Mouse (Mus musculus) intestine, postnatal 0 days (tissue): ENCODE results near the gene Txn2. TPM values are rescaled to one million over a fixed set of nuclear protein-coding genes. Genes with fewer than 3 reads are reported as not detected.
A peak's percentile ranks its signal among the peaks of the same experiment; 100 is the strongest.

ENCODE experiments used
- ATAC-seq: fragments of 200-750 bp; cut with Nextera tagmentation; 2 replicates; pipeline ENCODE4 v1.8.0; 2017; ENCODE audit warnings: mild to moderate bottlenecking, moderate TSS enrichment, moderate library complexity
- H3K27ac ChIP-seq: fragments of 300-500 bp; sonication (generic); 2 replicates; pipeline ENCODE4 v1.5.1; 2014; ENCODE audit warnings: mild to moderate bottlenecking, low read depth, low read length, moderate library complexity
- H3K27me3 ChIP-seq: fragments of 300-500 bp; sonication (generic); replicated peaks from 2 replicates; pipeline ENCODE4 v1.6.1; 2014; ENCODE audit warnings: low read length, mixed read lengths; ENCODE audit not compliant: control insufficient read depth, insufficient read depth
- H3K36me3 ChIP-seq: fragments of 300-500 bp; sonication (generic); 2 replicates; pipeline ENCODE4 v1.6.1; 2014; ENCODE audit warnings: mild to moderate bottlenecking, moderate library complexity; ENCODE audit not compliant: control insufficient read depth, insufficient read depth
- H3K4me1 ChIP-seq: fragments of 300-500 bp; sonication (generic); replicated peaks from 2 replicates; pipeline ENCODE4 v1.6.1; 2014; ENCODE audit warnings: antibody characterized with exemption, low read length, mixed read lengths; ENCODE audit not compliant: control insufficient read depth, insufficient read depth
- H3K4me2 ChIP-seq: fragments of 300-500 bp; sonication (generic); replicated peaks from 2 replicates; pipeline ENCODE4 v1.6.1; 2014; ENCODE audit warnings: low read depth, mild to moderate bottlenecking, moderate library complexity
- H3K4me3 ChIP-seq: fragments of 300-500 bp; sonication (generic); 2 replicates; pipeline ENCODE4 v1.5.1; 2014; ENCODE audit warnings: low read depth, low read length
- H3K9ac ChIP-seq: fragments of 300-500 bp; sonication (generic); 2 replicates; pipeline ENCODE4 v1.6.1; 2014; ENCODE audit warnings: mild to moderate bottlenecking, low read depth, low read length
- H3K9me3 ChIP-seq: fragments of 300-500 bp; sonication (generic); 2 replicates; pipeline ENCODE4 v1.6.1; 2016; ENCODE audit warnings: mixed run types; ENCODE audit not compliant: control insufficient read depth
- CTCF ChIP-seq: sonication (generic); IDR thresholded peaks from 2 replicates; pipeline ENCODE4 v1.5.1; 2016; ENCODE audit warnings: low read depth, mild to moderate bottlenecking, control low read depth, antibody characterized with exemption, moderate library complexity
- WGBS: fragments of 180-500 bp; shearing (Covaris S2); extraction: QIAGEN DNeasy Blood & Tissue Kit; methylation state at CpG from one replicate; pipeline ENCODE4 v1.1.7; 2014; 5-methylcytosine and 5-hydroxymethylcytosine counted together
- polyA plus RNA-seq: library from polyadenylated mRNA; unstranded; fragments of >200 nt; fragmentation: Nextera tagmentation; extraction: Ambion mirVana; gene quantifications from 2 replicates; pipeline ENCODE4 v1.2.1, GENCODE M21; 2015

Gene Txn2
- polyA plus RNA-seq, 1 experiment from 2014 or later: 173 TPM

DNA sequence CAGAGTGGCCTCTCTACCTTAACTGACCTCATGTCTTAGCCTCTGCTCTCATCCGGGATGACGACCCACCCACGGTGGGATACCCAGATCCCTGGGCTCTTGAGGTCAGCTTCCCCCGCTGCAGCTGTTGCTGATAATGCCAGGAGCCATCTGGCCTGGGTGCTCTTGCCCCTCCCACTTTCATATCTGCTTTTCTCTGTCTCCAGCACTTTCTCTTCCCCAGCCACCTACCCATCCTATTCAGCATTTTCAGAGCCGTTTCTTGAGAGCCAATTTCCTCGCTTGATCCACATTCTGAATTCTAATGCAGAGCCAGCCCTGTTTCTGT is 2.8 kb upstream of the Txn2 start:
- no peak for ATAC-seq
- no peaks in the 10 kb centered on the region for H3K9me3 ChIP-seq
- 54% methylated on average over 6 of the region's 6 CpGs for WGBS
- no peak overlapping the region for H3K27ac ChIP-seq
- no peak for TF ChIP-seq CTCF
- H3K36me3 ChIP-seq: peaks cover 4% of the 10 kb centered on the region
- no peaks in the 10 kb centered on the region; the same call in 1 of the 2 replicates for H3K27me3 ChIP-seq
- H3K4me1 ChIP-seq: no peaks in the 10 kb centered on the region
- no peak overlapping the region for H3K4me2 ChIP-seq
- no peak overlapping the region for H3K9ac ChIP-seq
- no peak overlapping the region for H3K4me3 ChIP-seq

DNA sequence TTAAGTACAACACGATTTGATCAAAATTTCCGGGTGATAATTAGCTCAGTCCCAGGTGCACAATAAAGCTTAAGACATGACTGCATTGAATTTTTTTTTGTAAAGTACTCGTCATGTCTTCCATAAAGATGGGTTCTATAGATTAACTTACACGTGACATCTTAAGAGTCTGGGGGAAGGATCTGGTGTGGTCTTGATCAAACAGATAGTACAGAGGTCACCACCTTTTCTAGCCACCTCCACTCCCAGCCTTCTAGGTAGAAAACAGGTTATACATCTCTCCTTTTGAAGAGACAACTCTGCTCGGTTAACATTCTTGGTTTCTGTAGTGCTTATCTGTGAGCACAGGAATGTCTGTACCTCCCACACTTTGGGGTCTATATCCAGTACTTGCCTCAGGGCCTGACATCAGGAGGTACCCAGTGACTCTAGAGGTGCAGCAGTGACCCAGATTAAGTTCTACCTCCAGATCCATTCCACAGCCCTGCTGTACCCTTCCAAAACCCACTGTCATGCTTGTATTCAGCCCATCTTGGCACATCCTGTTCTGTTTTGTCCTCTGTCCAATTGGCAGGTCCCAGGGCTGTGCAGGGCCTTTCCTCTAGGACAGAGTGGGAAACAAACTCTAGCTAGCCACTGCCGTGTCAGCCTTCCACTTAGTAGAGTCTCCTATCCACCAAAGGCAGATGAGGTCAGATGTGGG is 2.3 kb upstream of the Txn2 start:
- Histone ChIP-seq H3K27me3 (no peaks in the 10 kb centered on the region), H3K4me3 (no peak overlapping the region)
- no peak for ATAC-seq

DNA sequence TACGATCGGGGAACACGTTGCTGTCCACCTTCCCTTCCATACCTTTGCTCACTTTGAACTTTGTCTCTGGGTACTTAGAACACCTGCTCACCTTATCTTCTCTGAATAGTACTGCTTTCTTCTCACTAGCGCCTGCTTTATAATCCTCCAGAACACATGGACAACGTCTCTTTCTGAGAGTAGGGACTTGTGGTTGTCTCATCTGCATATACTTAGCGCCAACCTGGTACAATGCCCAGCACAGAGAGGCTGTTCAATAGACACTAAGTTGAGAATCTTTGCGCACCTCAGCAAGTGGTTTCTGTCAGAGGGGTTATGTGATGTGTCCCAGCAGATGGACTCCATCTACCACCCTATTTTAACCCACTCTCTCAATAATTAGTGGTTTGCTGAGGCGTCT is 998 bp upstream of the Txn2 start:
- 22% methylated on average over 8 of the region's 8 CpGs for WGBS
- Histone ChIP-seq H3K9me3 (no peaks in the 10 kb centered on the region), H3K4me1 (no peaks in the 10 kb centered on the region), H3K36me3 (peaks cover 15% of the 10 kb centered on the region), H3K9ac (peak overlapping the region; percentile 59; the same call in 1 of the 2 replicates), H3K4me3 (peak overlapping the region; percentile 69), H3K27me3 (no peaks in the 10 kb centered on the region), H3K27ac (peak overlapping the region; percentile 85), H3K4me2 (peak overlapping the region; percentile 81)
- peak; percentile 12; the same call in 1 of the 2 replicates for ATAC-seq
- no peak for TF ChIP-seq CTCF

More for the DNA sequence above, 2.3 kb upstream of the Txn2 start:
- no peaks in the 10 kb centered on the region for H3K9me3 ChIP-seq
- H3K4me1 ChIP-seq: no peaks in the 10 kb centered on the region
- H3K27ac ChIP-seq: no peak overlapping the region
- H3K4me2 ChIP-seq: no peak overlapping the region
- no peak overlapping the region for H3K9ac ChIP-seq
- H3K36me3 ChIP-seq: peaks cover 8% of the 10 kb centered on the region
- WGBS: 67% methylated on average over 6 of the region's 6 CpGs
- TF ChIP-seq CTCF: no peak

DNA sequence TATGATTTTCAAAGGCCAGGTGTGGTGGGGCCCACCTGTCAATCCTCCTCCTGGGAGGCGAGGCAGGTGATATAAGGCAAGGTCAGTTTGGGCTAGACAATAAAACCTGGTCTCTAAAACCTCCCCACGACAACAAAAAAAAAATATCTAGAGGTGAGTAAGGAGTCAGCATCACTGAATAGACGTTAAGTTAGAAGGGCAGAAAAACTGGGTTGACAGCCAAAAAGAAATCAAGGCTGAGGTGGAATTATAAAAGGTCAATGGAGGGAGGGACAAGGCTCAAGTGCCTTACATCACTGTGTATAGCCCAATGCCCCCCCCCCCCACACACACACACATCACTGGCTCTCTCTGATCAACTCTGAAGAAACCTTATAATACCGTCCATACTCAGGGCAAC is 715 bp downstream of the Txn2 start:
- no peak for ATAC-seq
- TF ChIP-seq CTCF: no peak
- peaks cover 32% of the 10 kb centered on the region for H3K36me3 ChIP-seq
- H3K4me3 ChIP-seq: peak overlapping the region; percentile 69
- H3K4me1 ChIP-seq: no peaks in the 10 kb centered on the region
- H3K27ac ChIP-seq: peak overlapping the region; percentile 85; the same call in 1 of the 2 replicates
- H3K9ac ChIP-seq: peak overlapping the region; percentile 67
- H3K27me3 ChIP-seq: no peaks in the 10 kb centered on the region
- H3K4me2 ChIP-seq: peak overlapping the region; percentile 81
- H3K9me3 ChIP-seq: no peaks in the 10 kb centered on the region
- 18% methylated on average over 4 of the region's 4 CpGs for WGBS

DNA sequence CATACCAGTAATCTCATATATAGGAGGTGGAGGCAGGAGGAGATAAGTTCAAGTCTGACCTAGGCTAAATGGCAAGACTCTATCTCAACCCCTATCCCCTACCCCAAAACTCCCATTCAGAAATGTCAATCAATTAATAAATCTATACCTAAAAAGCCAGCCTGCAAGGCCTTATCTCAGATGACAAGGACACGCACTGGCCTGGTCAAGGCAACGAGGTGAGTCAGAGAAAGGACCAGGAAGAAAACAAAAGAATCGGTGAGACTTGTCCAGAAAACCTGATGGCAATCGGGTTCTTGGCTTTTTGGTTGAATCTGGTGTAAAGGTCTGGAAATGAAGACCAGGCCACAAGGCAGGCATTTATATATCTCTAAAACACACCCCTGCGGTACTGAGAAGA is 1.9 kb downstream of the Txn2 start:
- H3K9me3 ChIP-seq: no peaks in the 10 kb centered on the region
- no peak for ATAC-seq
- no peak overlapping the region for H3K4me2 ChIP-seq
- no peaks in the 10 kb centered on the region for H3K27me3 ChIP-seq
- H3K27ac ChIP-seq: no peak overlapping the region
- H3K36me3 ChIP-seq: peaks cover 43% of the 10 kb centered on the region
- H3K4me3 ChIP-seq: no peak overlapping the region
- TF ChIP-seq CTCF: no peak
- 85% methylated on average over 5 of the region's 5 CpGs for WGBS
- no peaks in the 10 kb centered on the region for H3K4me1 ChIP-seq
- no peak overlapping the region for H3K9ac ChIP-seq

DNA sequence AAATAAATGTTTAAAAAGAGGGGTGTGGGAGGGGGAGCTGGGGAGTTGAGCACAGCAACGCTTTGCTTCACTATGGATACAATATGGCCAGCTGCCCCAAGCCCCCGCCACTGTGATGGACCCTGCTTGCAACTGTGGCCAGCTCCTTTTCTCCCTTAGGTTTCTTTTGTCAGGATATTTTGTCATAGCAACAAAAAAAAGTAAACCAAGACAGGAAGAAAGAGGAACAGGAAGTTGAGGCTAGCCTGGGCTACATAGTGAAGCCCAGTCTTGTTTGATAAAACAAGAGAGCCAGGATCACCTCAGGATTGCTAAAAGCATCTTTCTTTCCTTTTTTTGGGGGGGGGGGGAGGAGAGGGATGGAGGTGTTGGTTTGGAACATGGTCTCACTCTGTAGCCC is 3.6 kb downstream of the Txn2 start:
- Histone ChIP-seq H3K4me2 (no peak overlapping the region), H3K9me3 (no peaks in the 10 kb centered on the region), H3K9ac (no peak overlapping the region), H3K27ac (no peak overlapping the region), H3K4me3 (no peak overlapping the region), H3K27me3 (no peaks in the 10 kb centered on the region), H3K4me1 (no peaks in the 10 kb centered on the region), H3K36me3 (peaks cover 56% of the 10 kb centered on the region)
- TF ChIP-seq CTCF: no peak
- no peak for ATAC-seq
- 96% methylated on average over 2 of the region's 2 CpGs for WGBS
